Mouse (Mus musculus) G1E (cell line): ENCODE data around the gene Capg.

ENCODE experiments used
- CTCF ChIP-seq: IDR thresholded peaks from 2 replicates; pipeline ENCODE4 v1.5.1; 2012; ENCODE audit warnings: low read depth, low read length, inconsistent platforms, mixed read lengths
- GATA1 ChIP-seq: IDR thresholded peaks from 2 replicates; pipeline ENCODE4 v1.6.1; 2012; ENCODE audit warnings: borderline replicate concordance, low read length, inconsistent platforms, mixed read lengths
- GATA2 ChIP-seq: IDR thresholded peaks from 2 replicates; pipeline ENCODE4 v1.6.1; 2012; ENCODE audit warnings: low read depth, low read length, inconsistent platforms, borderline replicate concordance
- POLR2AphosphoS5 ChIP-seq: IDR thresholded peaks from 2 replicates; pipeline ENCODE4 v1.6.1; 2012; ENCODE audit warnings: low read depth, low read length, inconsistent platforms; ENCODE audit not compliant: insufficient replicate concordance
- TAL1 ChIP-seq: conservative IDR thresholded peaks from 2 replicates; pipeline ENCODE4 v1.6.1; 2012; ENCODE audit warnings: low read depth, low read length, inconsistent platforms, mixed read lengths

DNA sequence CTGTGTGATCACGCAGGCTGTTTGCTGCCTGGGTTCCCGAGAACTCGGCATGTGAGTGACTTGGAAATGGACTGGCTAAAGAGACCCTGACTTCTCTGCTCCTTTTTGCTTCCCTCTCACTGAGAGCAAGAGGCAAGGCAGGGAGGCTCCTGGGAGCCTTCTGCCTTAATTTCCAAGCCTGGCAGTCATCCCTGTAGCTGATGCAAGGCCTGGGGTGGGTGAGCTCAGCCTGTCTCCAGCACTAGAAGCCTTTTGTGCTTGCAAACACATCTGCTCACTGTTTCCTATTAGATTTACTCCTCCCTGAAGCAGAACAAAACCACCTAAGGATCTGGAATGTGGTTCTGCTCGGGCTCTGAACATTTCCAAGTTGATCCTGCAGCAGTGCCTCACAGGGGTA, 35.6 kb upstream of the Capg start:
- TF ChIP-seq CTCF = no peak
- no peak for TF ChIP-seq TAL1
- TF ChIP-seq POLR2AphosphoS5 = no peak
- TF ChIP-seq GATA1 = no peak
- no peak for TF ChIP-seq GATA2
